Comparison of ENCODE assay signal across 24 mouse cellular contexts in the genomic region with DNA sequence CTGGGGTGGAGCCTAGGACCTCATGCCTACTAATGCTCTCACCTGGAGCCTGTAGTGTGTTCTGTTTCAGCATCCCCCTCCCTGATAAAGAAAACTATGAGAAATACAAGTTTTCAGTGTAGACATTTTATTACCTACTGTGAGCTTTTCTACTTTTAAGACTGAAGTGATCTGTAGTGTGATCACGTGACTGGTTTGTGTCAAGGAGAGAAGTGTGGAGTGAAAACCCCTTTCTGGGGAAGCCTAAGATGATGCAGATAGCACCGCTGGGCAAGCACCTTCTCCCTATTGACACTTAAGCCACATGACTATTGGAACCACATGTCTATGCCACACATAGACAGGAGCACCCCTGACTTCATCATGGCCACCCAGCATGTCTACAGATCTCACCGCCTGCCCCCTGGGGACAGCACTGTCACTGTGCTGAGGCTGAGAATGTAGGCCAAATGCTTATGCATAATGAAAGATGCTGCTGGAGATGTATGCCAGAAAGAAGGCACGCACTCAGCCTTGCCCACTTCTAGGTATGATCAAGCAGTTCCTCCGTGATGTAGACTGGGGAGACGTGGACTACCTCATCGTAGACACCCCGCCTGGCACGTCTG. TPM values are rescaled to one million over a fixed set of nuclear protein-coding genes. Genes with fewer than 3 reads are reported as not detected.
DNase-seq lines count a peak whose midpoint lies in the region; TF ChIP-seq lines count a peak whose summit lies in the region.
"Had no signal": no experiment of that assay in that cellular context is flagged by ENCODE, and none has a peak within 500 bp of the region (broad histone marks: within the 10 kb centered on the region; RNA-seq: fewer than 3 reads in every experiment).

No protein-coding gene starts in this region.

- no peak overlapping the region for H3K9ac ChIP-seq in CH12.LX (ENCODE audit: insufficient read depth, low read depth)
- H3K9ac ChIP-seq: embryonic facial prominence, embryonic 12.5 days; forebrain, embryonic 13.5 days; forebrain, embryonic 15.5 days had no signal

- peak; percentile 1 for DNase-seq in gastrocnemius, adult 2 months
- DNase-seq in gastrocnemius, postnatal 14 days = no peak
- peak; percentile 17 for DNase-seq in retina, postnatal 1 day
- no peak for DNase-seq in retina, embryonic 14.5 days (ENCODE audit: low spot score)
- peak; percentile 85 for DNase-seq in CH12.LX (ENCODE audit: extremely low read depth)
- no peak for DNase-seq in spleen, postnatal 10 days (ENCODE audit: low spot score in 2 of 2)
- DNase-seq: adrenal gland, adult 8-10 months; adrenal gland, postnatal 14 days; adrenal gland, postnatal 36 days; cerebellum, adult 11-12 months; cerebellum, adult 2 months; cerebellum, adult 9-10 months; cerebellum, postnatal 10 days; cerebellum, postnatal 25 days had no signal

- peaks cover 24 to 75% of the 10 kb centered on the region in 2 experiments for H3K4me1 ChIP-seq in CH12.LX (ENCODE audit: control insufficient read depth in 1 of 2, insufficient read depth in 2 of 2)
- H3K4me1 ChIP-seq: embryonic facial prominence, embryonic 10.5 days; embryonic facial prominence, embryonic 12.5 days; forebrain, embryonic 13.5 days; forebrain, embryonic 15.5 days had no signal

- H3K79me2 ChIP-seq in CH12.LX (replicated peaks; ENCODE audit: control insufficient read depth, extremely low read depth, insufficient read depth, poor library complexity, severe bottlenecking) = no peaks in the 10 kb centered on the region

- H3K36me3 ChIP-seq in CH12.LX (replicated peaks in 1 of 2; ENCODE audit: control insufficient read depth in 1 of 2, insufficient read depth in 1 of 2, low read length in 1 of 2) = peaks cover 94 to 97% of the 10 kb centered on the region in 2 experiments

- in situ Hi-C loops in CH12.LX (cut with MboI; ENCODE audit: low pct_ligation_motif_present, low pct_unique_long_range_greater_than_20kb, low sequenced_read_pairs) = no loop called here

- peak; percentile 29; the same call in 1 of the 2 replicates for TF ChIP-seq EP300 in CH12.LX (IDR thresholded peaks at IDR 0.05; ENCODE audit: low read length)

- no peak overlapping the region for H3K4me2 ChIP-seq in CH12.LX (ENCODE audit: insufficient read depth, low read depth, poor library complexity, severe bottlenecking)
- H3K4me2 ChIP-seq: embryonic facial prominence, embryonic 12.5 days; forebrain, embryonic 13.5 days; forebrain, embryonic 15.5 days had no signal

- no peak overlapping the region for H3K27ac ChIP-seq in gastrocnemius, adult 2 months
- peak overlapping the region; percentile 24 for H3K27ac ChIP-seq in CH12.LX (ENCODE audit: insufficient read depth, low read depth)
- H3K27ac ChIP-seq: embryonic facial prominence, embryonic 10.5 days; embryonic facial prominence, embryonic 12.5 days; forebrain, embryonic 13.5 days; forebrain, embryonic 15.5 days had no signal

- no peak overlapping the region for H3K4me3 ChIP-seq in gastrocnemius, adult 2 months
- no peak overlapping the region for H3K4me3 ChIP-seq in CH12.LX (replicated peaks in 1 of 3; ENCODE audit: low read depth in 2 of 3, low read length in 2 of 3, poor library complexity in 1 of 3)
- H3K4me3 ChIP-seq: embryonic facial prominence, embryonic 10.5 days; embryonic facial prominence, embryonic 12.5 days; forebrain, embryonic 13.5 days; forebrain, embryonic 15.5 days had no signal

- dilution Hi-C loops in CH12.LX (cut with MboI; ENCODE audit: extremely low pct_ligation_motif_present, extremely low pct_unique_long_range_greater_than_20kb, low sequenced_read_pairs) = no loop called here

- no peak for TF ChIP-seq CTCF in gastrocnemius, adult 2 months (IDR thresholded peaks at IDR 0.05)
- TF ChIP-seq CTCF in CH12.LX (conservative IDR thresholded peaks at IDR 0.05 in 1 of 2, IDR thresholded peaks at IDR 0.05 in 1 of 2; ENCODE audit: low read depth in 2 of 2, low read length in 2 of 2) = no peak

- peaks cover 7% of the 10 kb centered on the region for H3K9me3 ChIP-seq in CH12.LX (replicated peaks; ENCODE audit: low read length)
- H3K9me3 ChIP-seq: embryonic facial prominence, embryonic 10.5 days; embryonic facial prominence, embryonic 12.5 days; forebrain, embryonic 15.5 days; G1E had no signal

- intact Hi-C loops in gastrocnemius, adult 2 months (cut with DNase I) = no loop called here
- intact Hi-C loops in gastrocnemius, postnatal 14 days (cut with DNase I; ENCODE audit: low total_unique reads) = no loop called here

- TF ChIP-seq POLR2A in CH12.LX (IDR thresholded peaks at IDR 0.05; ENCODE audit: low read depth, low read length) = no peak

- no peaks in the 10 kb centered on the region for H3K27me3 ChIP-seq in CH12.LX (replicated peaks)
- H3K27me3 ChIP-seq: embryonic facial prominence, embryonic 12.5 days; forebrain, embryonic 13.5 days; forebrain, embryonic 15.5 days; Patski had no signal

- TF ChIP-seq RAD21 in CH12.LX (IDR thresholded peaks at IDR 0.05; ENCODE audit: low read depth, low read length) = no peak; the same call in 1 of the 2 replicates

TF ChIP-seq in CH12.LX, 34 proteins besides CTCF, POLR2A, EP300 and RAD21 (continues in another document):
- TF ChIP-seq PAX5 (IDR thresholded peaks at IDR 0.05; ENCODE audit: low read length) (no peak), UBTF (IDR thresholded peaks at IDR 0.05; ENCODE audit: low read depth, low read length) (no peak), KAT2A (IDR thresholded peaks at IDR 0.05; ENCODE audit: insufficient replicate concordance, low read length) (no peak), POLR2AphosphoS2 (IDR thresholded peaks at IDR 0.05; ENCODE audit: low read depth, low read length) (no peak), ELF1 (IDR thresholded peaks at IDR 0.05; ENCODE audit: low read depth, low read length) (no peak; the same call in 1 of the 2 replicates), MAX (IDR thresholded peaks at IDR 0.05; ENCODE audit: low read length) (peak; percentile 77), IRF4 (IDR thresholded peaks at IDR 0.05; ENCODE audit: low read depth, low read length) (peak; percentile 74), ZKSCAN1 (IDR thresholded peaks at IDR 0.05; ENCODE audit: borderline replicate concordance, low read depth, low read length) (no peak), USF1 (IDR thresholded peaks at IDR 0.05; ENCODE audit: low read depth, low read length) (peak; percentile 91), MYC (IDR thresholded peaks at IDR 0.05; ENCODE audit: low read depth, low read length) (peak; percentile 79; the same call in 1 of the 2 replicates), HCFC1 (IDR thresholded peaks at IDR 0.05; ENCODE audit: low read depth, low read length) (0 out of 2 replicates have a peak, but pooled peaks have one; percentile 21), CHD1 (IDR thresholded peaks at IDR 0.05; ENCODE audit: low read depth, low read length) (no peak), NRF1 (IDR thresholded peaks at IDR 0.05; ENCODE audit: low read depth, low read length) (no peak), GABPA (IDR thresholded peaks at IDR 0.05; ENCODE audit: insufficient replicate concordance, low read depth, low read length) (no peak), JUND (conservative IDR thresholded peaks at IDR 0.05; ENCODE audit: low read depth, low read length) (no peak), CHD2 (IDR thresholded peaks at IDR 0.05; ENCODE audit: low read length) (no peak), SIN3A (IDR thresholded peaks at IDR 0.05; ENCODE audit: low read length) (peak; percentile 68; the same call in 1 of the 2 replicates), TCF12 (IDR thresholded peaks at IDR 0.05; ENCODE audit: low read depth, low read length) (peak; percentile 70; the same call in 1 of the 2 replicates), ZNF384 (IDR thresholded peaks at IDR 0.05; ENCODE audit: low read depth, low read length) (no peak), MAZ (IDR thresholded peaks at IDR 0.05; ENCODE audit: low read depth, low read length) (0 out of 2 replicates have a peak, but pooled peaks have one; percentile 69), MAFK (IDR thresholded peaks at IDR 0.05; ENCODE audit: insufficient replicate concordance, low read length) (no peak), ETS1 (conservative IDR thresholded peaks at IDR 0.05; ENCODE audit: low read depth, low read length) (peak; percentile 98), ZC3H11A (IDR thresholded peaks at IDR 0.05; ENCODE audit: low read depth, low read length) (no peak), ZMIZ1 (IDR thresholded peaks at IDR 0.05; ENCODE audit: low read depth, low read length) (no peak), RCOR1 (conservative IDR thresholded peaks at IDR 0.05; ENCODE audit: low read depth, low read length) (0 out of 2 replicates have a peak, but pooled peaks have one; percentile 40), TBP (conservative IDR thresholded peaks at IDR 0.05; ENCODE audit: low read depth, low read length) (no peak), BHLHE40 (IDR thresholded peaks at IDR 0.05; ENCODE audit: low read depth, low read length) (peak; percentile 89), MXI1 (IDR thresholded peaks at IDR 0.05; ENCODE audit: low read depth, low read length) (peak; percentile 91), USF2 (conservative IDR thresholded peaks at IDR 0.05; ENCODE audit: low read depth, low read length) (peak; percentile 88), SMC3 (IDR thresholded peaks at IDR 0.05; ENCODE audit: low read depth, low read length) (no peak)

RNA-seq across cellular contexts. Expression of gene Nubp1, which starts 8.8 kb away (rescaled TPM):
- 1 to 10 TPM; 6.2 to 6.3 TPM for total RNA-seq in gastrocnemius, adult 2 months (2021)
- 1 to 10 TPM; 6.5 to 6.9 TPM for total RNA-seq in gastrocnemius, postnatal 14 days (2021)
- 163 and 169 TPM in 2 replicates for total RNA-seq in CH12.LX (2012; rRNA removed)
- 152 TPM in 2 replicates for total RNA-seq in CH12.LX (2014; rRNA removed)
- 162 and 176 TPM in 2 replicates for polyA plus RNA-seq in CH12.LX (2012; ENCODE audit: insufficient read length, low read depth)

RNA-seq across cellular contexts. Expression of gene Tekt5, which starts 25.3 kb away (rescaled TPM):
- total RNA-seq in gastrocnemius, adult 2 months (2021) = not detected
- under 1 TPM in 1 of 2 experiments, not detected in 1; 0.18 TPM for total RNA-seq in gastrocnemius, postnatal 14 days (2021)
- total RNA-seq in CH12.LX (2012; rRNA removed) (0.08 TPM in 1 of 2 replicates, not detected in the other), CH12.LX (2014; rRNA removed) (not detected in 2 replicates)
- polyA plus RNA-seq in CH12.LX (2012; ENCODE audit: insufficient read length, low read depth) = 0.14 and 0.17 TPM in 2 replicates
- total RNA-seq: adrenal gland, adult 18-20 months; adrenal gland, adult 8-10 months; adrenal gland, postnatal 14 days; adrenal gland, postnatal 36 days had no signal
- polyA plus RNA-seq: activated CD4-positive, CD25-positive, alpha-beta regulatory T cell, adult 4 months; C2C12; embryonic facial prominence, embryonic 12.5 days; forebrain, embryonic 11.5 days; Patski had no signal

RNA-seq across cellular contexts. Expression of gene Tvp23a, which starts 26.6 kb away (rescaled TPM):
- under 1 TPM in 1 of 2 experiments, not detected in 1; 0.11 TPM for total RNA-seq in gastrocnemius, adult 2 months (2021)
- under 1 TPM; 0.69 to 0.80 TPM for total RNA-seq in gastrocnemius, postnatal 14 days (2021)
- total RNA-seq in CH12.LX (2012; rRNA removed) (0.63 and 0.68 TPM in 2 replicates), CH12.LX (2014; rRNA removed) (0.18 TPM in 1 of 2 replicates, not detected in the other)
- 1.7 and 1.8 TPM in 2 replicates for polyA plus RNA-seq in CH12.LX (2012; ENCODE audit: insufficient read length, low read depth)
- polyA plus RNA-seq: G1E had no signal

RNA-seq across cellular contexts. Expression of gene Ciita, which starts 59.3 kb away (rescaled TPM):
- total RNA-seq in gastrocnemius, adult 2 months (2021) = under 1 TPM; 0.11 to 0.15 TPM
- total RNA-seq in gastrocnemius, postnatal 14 days (2021) = under 1 TPM; 0.14 to 0.22 TPM
- total RNA-seq in CH12.LX (2012; rRNA removed) (32.7 and 39.8 TPM in 2 replicates), CH12.LX (2014; rRNA removed) (38.8 and 39.1 TPM in 2 replicates)
- 62.3 and 69.6 TPM in 2 replicates for polyA plus RNA-seq in CH12.LX (2012; ENCODE audit: insufficient read length, low read depth)
- polyA plus RNA-seq: C2C12, G1E had no signal

Comparison
In these comparisons a context has a peak if more than half of its experiments do, and no peak if none do; other contexts are left out.
1. DNase-seq: peak in gastrocnemius, adult 2 months (single experiment), retina, postnatal 1 day (single experiment) and CH12.LX (single experiment); none in gastrocnemius, postnatal 14 days (single experiment), retina, embryonic 14.5 days (single experiment) and spleen, postnatal 10 days (0 of 2).
2. RNA of gene Nubp1, which starts 8.8 kb away (total RNA-seq): 152 to 169 TPM in CH12.LX; 6.5 to 6.9 TPM in gastrocnemius, postnatal 14 days and 6.2 to 6.3 TPM in gastrocnemius, adult 2 months; every median in the first group is over 10 times any median in the second.